Comparison of ENCODE assay signal across 26 mouse cellular contexts in genomic region chr2:74862070-74862476, GRCm38 (mm10). TPM values are rescaled to one million over a fixed set of nuclear protein-coding genes. Genes with fewer than 3 reads are reported as not detected.
DNase-seq lines count a peak whose midpoint lies in the region; ATAC-seq and TF ChIP-seq lines count a peak whose summit lies in the region.
"Had no signal": no experiment of that assay in that cellular context is flagged by ENCODE, and none has a peak within 500 bp of the region (broad histone marks: within the 10 kb centered on the region; RNA-seq: fewer than 3 reads in every experiment).

No protein-coding gene starts in this region.

- no peaks in the 10 kb centered on the region for H3K27me3 ChIP-seq in MEL (ENCODE audit: control insufficient read depth in 1 of 2, insufficient read depth in 2 of 2, low read length in 2 of 2)
- no peaks in the 10 kb centered on the region for H3K27me3 ChIP-seq in liver, embryonic 11.5 days (replicated peaks; ENCODE audit: control insufficient read depth, insufficient read depth, low read length)
- H3K27me3 ChIP-seq in liver, postnatal 0 days (ENCODE audit: insufficient read depth, low read length) = no peaks in the 10 kb centered on the region
- H3K27me3 ChIP-seq: heart, embryonic 15.5 days; hindbrain, embryonic 15.5 days; intestine, embryonic 15.5 days; limb, embryonic 12.5 days; neural tube, embryonic 13.5 days had no signal

- no peak for TF ChIP-seq POLR2A in MEL (IDR thresholded peaks at IDR 0.05; ENCODE audit: control insufficient read depth in 1 of 2, insufficient read depth in 1 of 2, low read depth in 1 of 2, low read length in 2 of 2, poor library complexity in 1 of 2)

- H3K9me3 ChIP-seq in MEL (replicated peaks; ENCODE audit: insufficient read depth, low read length) = no peaks in the 10 kb centered on the region
- no peaks in the 10 kb centered on the region for H3K9me3 ChIP-seq in liver, embryonic 11.5 days (ENCODE audit: control insufficient read depth, low read length)
- no peaks in the 10 kb centered on the region for H3K9me3 ChIP-seq in liver, postnatal 0 days (ENCODE audit: low read length)
- H3K9me3 ChIP-seq: hindbrain, embryonic 15.5 days; intestine, embryonic 15.5 days; neural tube, embryonic 13.5 days had no signal

- peaks cover 9% of the 10 kb centered on the region for H3K79me2 ChIP-seq in MEL (ENCODE audit: control insufficient read depth, insufficient read depth, low read length, poor library complexity)

- no peak for TF ChIP-seq CTCF in MEL (IDR thresholded peaks at IDR 0.05 in 2 of 3, conservative IDR thresholded peaks at IDR 0.05 in 1 of 3; ENCODE audit: control insufficient read depth in 1 of 3, insufficient read depth in 1 of 3, low read depth in 2 of 3, low read length in 3 of 3, poor library complexity in 1 of 3, severe bottlenecking in 1 of 3)
- TF ChIP-seq CTCF in liver, postnatal 0 days (IDR thresholded peaks at IDR 0.05; ENCODE audit: low read depth) = no peak

- H3K9ac ChIP-seq in MEL (ENCODE audit: control insufficient read depth, low read depth, low read length, poor library complexity, severe bottlenecking) = no peak overlapping the region
- H3K9ac ChIP-seq in liver, embryonic 11.5 days (ENCODE audit: low read depth, low read length) = no peak overlapping the region
- no peak overlapping the region for H3K9ac ChIP-seq in liver, postnatal 0 days (replicated peaks)
- H3K9ac ChIP-seq: heart, embryonic 15.5 days; hindbrain, embryonic 15.5 days; intestine, embryonic 15.5 days; limb, embryonic 12.5 days; lung, embryonic 14.5 days; neural tube, embryonic 13.5 days had no signal

- ATAC-seq in liver, embryonic 11.5 days (replicated peaks; ENCODE audit: low FRiP score) = peak; percentile 99
- peak; percentile 66 for ATAC-seq in liver, postnatal 0 days
- no peak for ATAC-seq in CD4-positive, CD25-positive, alpha-beta regulatory T cell, adult 4 months
- ATAC-seq: forebrain, embryonic 16.5 days; intestine, embryonic 15.5 days; midbrain, embryonic 16.5 days had no signal

- peak; percentile 36 for DNase-seq in MEL (ENCODE audit: low read depth, low spot score)
- peak; percentile 59 for DNase-seq in c-Kit-positive CD71-positive TER-119-negative erythroid progenitor cells, embryonic 14.5 days (ENCODE audit: low read depth)
- no peak for DNase-seq in liver, embryonic 11.5 days (ENCODE audit: low spot score)
- no peak for DNase-seq in liver, postnatal 0 days
- DNase-seq in layer of hippocampus, adult 18-20 months (ENCODE audit: low spot score in 2 of 2) = no peak
- DNase-seq in cerebellum, adult 9-10 months = no peak
- DNase-seq: adrenal gland, adult 2 months; cerebellum, adult 8-10 months; gastrocnemius, postnatal 25 days; heart, postnatal 4 days; kidney, adult 9 months; kidney, postnatal 25 days; lung, embryonic 14.5 days; lung, postnatal 36 days; thymus, adult 2 months; thymus, postnatal 4 days had no signal

- H3K27ac ChIP-seq in MEL (ENCODE audit: control insufficient read depth, low read depth, low read length) = no peak overlapping the region
- peak overlapping the region; percentile 67; the same call in 1 of the 2 replicates for H3K27ac ChIP-seq in liver, embryonic 11.5 days (ENCODE audit: low read depth, low read length)
- H3K27ac ChIP-seq in liver, postnatal 0 days (ENCODE audit: low read depth) = no peak overlapping the region
- H3K27ac ChIP-seq: forebrain, embryonic 10.5 days; heart, embryonic 15.5 days; hindbrain, embryonic 15.5 days; intestine, embryonic 15.5 days; limb, embryonic 12.5 days; neural tube, embryonic 13.5 days had no signal

- H3K4me3 ChIP-seq in MEL (ENCODE audit: control insufficient read depth in 1 of 2, insufficient read depth in 1 of 2, low read depth in 2 of 2, low read length in 2 of 2) = no peak overlapping the region
- no peak overlapping the region for H3K4me3 ChIP-seq in liver, embryonic 11.5 days (ENCODE audit: low read depth, low read length)
- no peak overlapping the region for H3K4me3 ChIP-seq in liver, postnatal 0 days (ENCODE audit: low read depth, low read length)
- H3K4me3 ChIP-seq: forebrain, embryonic 10.5 days; heart, embryonic 15.5 days; hindbrain, embryonic 15.5 days; intestine, embryonic 15.5 days; limb, embryonic 12.5 days; myocyte; neural tube, embryonic 13.5 days had no signal

- TF ChIP-seq RAD21 in MEL (IDR thresholded peaks at IDR 0.05; ENCODE audit: low read depth, low read length) = no peak

- H3K4me1 ChIP-seq in MEL (ENCODE audit: control insufficient read depth in 1 of 2, insufficient read depth in 2 of 2, low read length in 2 of 2) = peaks cover 6 to 15% of the 10 kb centered on the region in 2 experiments
- 0 out of 2 replicates have a peak, but pooled peaks cover 6% of the 10 kb centered on the region for H3K4me1 ChIP-seq in liver, embryonic 11.5 days (replicated peaks; ENCODE audit: control insufficient read depth, insufficient read depth, low read length)
- peaks cover 5% of the 10 kb centered on the region for H3K4me1 ChIP-seq in liver, postnatal 0 days (ENCODE audit: insufficient read depth)
- H3K4me1 ChIP-seq: forebrain, embryonic 10.5 days; heart, embryonic 15.5 days; hindbrain, embryonic 15.5 days; intestine, embryonic 15.5 days; limb, embryonic 12.5 days; neural tube, embryonic 13.5 days had no signal

- TF ChIP-seq EP300 in MEL (IDR thresholded peaks at IDR 0.05; ENCODE audit: low read depth in 1 of 2, low read length in 2 of 2) = peak in 1 of 2 experiments; percentile 41; a peak in 2 of 4 replicates
- TF ChIP-seq EP300 in liver, postnatal 0 days (IDR thresholded peaks at IDR 0.05; ENCODE audit: low read depth) = peak; percentile 72

- H3K4me2 ChIP-seq in liver, embryonic 11.5 days = no peak overlapping the region
- H3K4me2 ChIP-seq in liver, postnatal 0 days (ENCODE audit: low read depth, low read length) = no peak overlapping the region
- H3K4me2 ChIP-seq: heart, embryonic 15.5 days; hindbrain, embryonic 15.5 days; intestine, embryonic 15.5 days; limb, embryonic 12.5 days; lung, embryonic 14.5 days; neural tube, embryonic 13.5 days had no signal

- H3K36me3 ChIP-seq in MEL (ENCODE audit: control insufficient read depth in 1 of 2, insufficient read depth in 2 of 2, low read length in 2 of 2) = peaks cover 6 to 26% of the 10 kb centered on the region in 2 experiments
- peaks cover 2% of the 10 kb centered on the region; the same call in 1 of the 2 replicates for H3K36me3 ChIP-seq in liver, embryonic 11.5 days (ENCODE audit: control insufficient read depth, insufficient read depth, low read length)
- H3K36me3 ChIP-seq in liver, postnatal 0 days (replicated peaks; ENCODE audit: insufficient read depth, low read length) = no peaks in the 10 kb centered on the region
- H3K36me3 ChIP-seq: hindbrain, embryonic 15.5 days; intestine, embryonic 15.5 days had no signal

- WGBS in liver, embryonic 11.5 days = 54% methylated on average over 1 of the region's 1 CpGs
- 75% methylated on average over 1 of the region's 1 CpGs for WGBS in liver, postnatal 0 days (ENCODE audit: insufficient replicate concordance)

TF ChIP-seq in MEL, 35 proteins besides CTCF, POLR2A, EP300 and RAD21:
- peak; percentile 41 for TF ChIP-seq GATA1 (IDR thresholded peaks at IDR 0.05; ENCODE audit: low read depth, low read length)
- TF ChIP-seq TCF12 (IDR thresholded peaks at IDR 0.05; ENCODE audit: low read depth, low read length) = peak; percentile 60
- peak; percentile 57 for TF ChIP-seq TAL1 (IDR thresholded peaks at IDR 0.05; ENCODE audit: low read length)
- no peak for TF ChIP-seq POLR2AphosphoS2 (IDR thresholded peaks at IDR 0.05; ENCODE audit: low read length)

RNA-seq across cellular contexts. Expression of gene Mtx2, which starts 36.5 kb away (rescaled TPM):
- total RNA-seq in MEL (2012; rRNA removed) = 81.9 and 85.0 TPM in 2 replicates
- polyA plus RNA-seq in MEL (2012; ENCODE audit: insufficient read depth in 1 of 2, insufficient read length in 2 of 2, low read depth in 1 of 2, low replicate concordance in 2 of 2, missing spikeins in 1 of 2) = 1,000 to 10,000 TPM in 1 of 2 experiments, 100 to 1,000 TPM in 1; 152 to 1,244 TPM
- polyA plus RNA-seq in liver, embryonic 11.5 days (2014; fragmentation: Nextera tagmentation; extraction: Ambion mirVana) = 110 and 112 TPM in 2 replicates
- 60.7 and 66.0 TPM in 2 replicates for polyA plus RNA-seq in liver, postnatal 0 days (2015; fragmentation: Nextera tagmentation; extraction: Ambion mirVana)
- 10 to 100 TPM; 12.1 to 16.8 TPM for polyA plus RNA-seq in CD4-positive, CD25-positive, alpha-beta regulatory T cell, adult 4 months (2017; shearing (Covaris generic))
- total RNA-seq in layer of hippocampus, adult 18-20 months (2021) = 10 to 100 TPM; 36.5 to 43.4 TPM

Comparison
In these comparisons a context has a peak if more than half of its experiments do, and no peak if none do; other contexts are left out.
1. DNase-seq: peak in MEL (single experiment) and c-Kit-positive CD71-positive TER-119-negative erythroid progenitor cells, embryonic 14.5 days (single experiment); none in liver, embryonic 11.5 days (single experiment), liver, postnatal 0 days (single experiment), layer of hippocampus, adult 18-20 months (0 of 2) and cerebellum, adult 9-10 months (single experiment).